Mouse (Mus musculus) forebrain, postnatal 0 days (tissue): ENCODE measurements at regions not wholly inside any gene's neighbourhood (a gene's known extent, or its start where the extent isn't known, plus 50 kb on each side); places are given as distances from the start of the nearest gene placed in this dataset.

ENCODE experiments used
- ATAC-seq: fragments of 200-750 bp; cut with Nextera tagmentation; 2 replicates; pipeline ENCODE4 v1.8.0; 2017; ENCODE audit warnings: mild to moderate bottlenecking, moderate library complexity
- DNase-seq: peaks from one replicate; pipeline ENCODE4 v3.0.0-alpha.2; 2015
- H3K27ac ChIP-seq: fragments of 300-500 bp; sonication (generic); 2 replicates; pipeline ENCODE4 v1.5.1; 2014; ENCODE audit warnings: low read depth, mild to moderate bottlenecking, antibody characterized with exemption, low read length, moderate library complexity, mixed read lengths
- H3K27me3 ChIP-seq: fragments of 300-500 bp; sonication (generic); 2 replicates; pipeline ENCODE4 v1.6.1; 2014; ENCODE audit warnings: mild to moderate bottlenecking, low read length, mixed read lengths; ENCODE audit not compliant: insufficient read depth
- H3K36me3 ChIP-seq: fragments of 300-500 bp; sonication (generic); 2 replicates; pipeline ENCODE4 v1.6.1; 2014; ENCODE audit warnings: mild to moderate bottlenecking, moderate library complexity; ENCODE audit not compliant: insufficient read depth
- H3K4me1 ChIP-seq: fragments of 300-500 bp; sonication (generic); 2 replicates; pipeline ENCODE4 v1.6.1; 2014; ENCODE audit warnings: antibody characterized with exemption; ENCODE audit not compliant: insufficient read depth
- H3K4me2 ChIP-seq: fragments of 300-500 bp; sonication (generic); 2 replicates; pipeline ENCODE4 v1.6.1; 2014; ENCODE audit warnings: low read depth, mild to moderate bottlenecking, moderate library complexity
- H3K4me3 ChIP-seq: fragments of 300-500 bp; sonication (generic); 2 replicates; pipeline ENCODE4 v1.5.1; 2014; ENCODE audit warnings: low read depth, low read length, mixed read lengths
- H3K9ac ChIP-seq: fragments of 300-500 bp; sonication (generic); 2 replicates; pipeline ENCODE4 v1.6.1; 2014; ENCODE audit warnings: mild to moderate bottlenecking
- H3K9me3 ChIP-seq: fragments of 300-500 bp; sonication (generic); 2 replicates; pipeline ENCODE4 v1.6.1; 2016; ENCODE audit warnings: low read length
- CTCF ChIP-seq: sonication (generic); IDR thresholded peaks from 2 replicates; pipeline ENCODE4 v1.5.1; 2016; ENCODE audit warnings: antibody characterized with exemption, control low read depth, low read depth
- WGBS: fragments of 180-500 bp; shearing (Covaris S2); extraction: QIAGEN DNeasy Blood & Tissue Kit; methylation state at CpG from one replicate; pipeline ENCODE4 v1.1.7; 2014; 5-methylcytosine and 5-hydroxymethylcytosine counted together

DNA sequence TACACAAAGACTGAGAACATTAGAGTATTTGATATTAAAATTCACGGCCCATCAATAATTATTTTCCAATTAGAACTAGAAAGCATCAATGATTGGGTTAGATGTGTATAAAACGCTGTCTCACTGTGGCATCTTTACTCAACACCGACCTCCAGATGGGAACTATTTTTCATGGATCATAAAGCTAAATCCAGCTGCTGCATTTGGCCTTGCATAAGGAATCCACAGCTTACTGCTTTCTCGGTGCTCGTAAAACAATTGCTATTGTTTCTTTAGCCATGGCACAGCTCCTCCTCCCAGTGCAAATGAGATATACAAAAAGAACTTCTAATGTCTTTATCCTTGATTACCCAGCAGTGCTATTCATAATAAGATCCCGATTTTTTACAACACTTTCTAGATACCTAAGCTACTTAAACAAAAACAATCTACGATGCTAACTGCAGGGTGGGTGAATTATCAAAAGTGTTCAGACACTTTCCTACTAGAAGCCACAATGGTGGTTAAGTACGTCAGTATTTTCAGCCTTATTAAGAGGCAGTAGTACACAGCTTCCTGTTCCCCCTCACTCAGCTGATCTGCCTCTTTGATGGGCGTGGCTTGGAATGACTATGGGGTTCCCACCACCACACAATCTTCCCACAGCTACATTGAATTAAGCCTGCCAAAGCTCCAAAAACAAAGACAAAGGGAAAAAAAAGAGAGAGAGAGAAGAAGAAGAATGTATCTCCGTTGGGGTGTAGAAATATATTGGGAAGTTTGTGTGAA lies 134.4 kb upstream of the Zic4 start:
- Histone ChIP-seq H3K27ac (no peak overlapping the region), H3K36me3 (no peaks in the 10 kb centered on the region), H3K9ac (no peak overlapping the region), H3K4me1 (no peaks in the 10 kb centered on the region), H3K9me3 (no peaks in the 10 kb centered on the region), H3K4me2 (peak overlapping the region; percentile 34), H3K27me3 (no peaks in the 10 kb centered on the region), H3K4me3 (peak overlapping the region; percentile 17; the same call in 1 of the 2 replicates)
- DNase-seq (peak; percentile 31), ATAC-seq (peak; percentile 94)
- no peak for TF ChIP-seq CTCF
- 14% methylated on average over 10 of the region's 10 CpGs for WGBS

DNA sequence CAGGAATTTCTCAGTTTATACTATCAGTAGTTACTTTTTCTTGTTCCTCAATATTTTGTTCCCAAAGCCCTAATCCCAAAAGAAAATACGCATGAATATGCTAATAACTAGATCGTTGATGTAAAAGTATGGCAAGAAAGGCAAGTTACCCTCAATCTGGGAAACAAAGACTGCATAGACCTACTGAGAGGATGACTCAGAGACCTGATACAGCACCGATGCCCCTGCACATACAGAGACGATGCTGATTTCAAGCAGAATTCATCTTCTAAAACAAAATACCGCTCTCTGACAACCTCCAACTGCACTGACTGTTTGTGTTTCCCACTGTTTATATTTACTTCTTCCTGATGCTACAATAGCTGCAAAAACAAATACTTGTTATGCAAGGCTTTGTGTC lies 133.7 kb upstream of the Zic4 start:
- ATAC-seq = 0 out of 2 replicates have a peak, but pooled peaks have one; percentile 14
- no peak overlapping the region for H3K9ac ChIP-seq
- H3K27ac ChIP-seq = no peak overlapping the region
- no peaks in the 10 kb centered on the region for H3K4me1 ChIP-seq
- H3K9me3 ChIP-seq = no peaks in the 10 kb centered on the region
- H3K4me2 ChIP-seq = no peak overlapping the region
- 38% methylated on average over 5 of the region's 5 CpGs for WGBS
- TF ChIP-seq CTCF = no peak
- H3K36me3 ChIP-seq = no peaks in the 10 kb centered on the region
- no peak overlapping the region for H3K4me3 ChIP-seq
- H3K27me3 ChIP-seq = no peaks in the 10 kb centered on the region
- peak; percentile 10 for DNase-seq

GRCm38 (mm10) chr9:91253886-91254285 lies 108.3 kb upstream of the Zic4 start:
- Histone ChIP-seq H3K4me2 (no peak overlapping the region), H3K9ac (no peak overlapping the region), H3K36me3 (no peaks in the 10 kb centered on the region), H3K27ac (no peak overlapping the region), H3K27me3 (no peaks in the 10 kb centered on the region), H3K4me3 (no peak overlapping the region), H3K9me3 (no peaks in the 10 kb centered on the region), H3K4me1 (no peaks in the 10 kb centered on the region)
- no peak for TF ChIP-seq CTCF
- WGBS = 94% methylated on average over 1 of the region's 1 CpGs
- ATAC-seq (no peak), DNase-seq (no peak)

DNA sequence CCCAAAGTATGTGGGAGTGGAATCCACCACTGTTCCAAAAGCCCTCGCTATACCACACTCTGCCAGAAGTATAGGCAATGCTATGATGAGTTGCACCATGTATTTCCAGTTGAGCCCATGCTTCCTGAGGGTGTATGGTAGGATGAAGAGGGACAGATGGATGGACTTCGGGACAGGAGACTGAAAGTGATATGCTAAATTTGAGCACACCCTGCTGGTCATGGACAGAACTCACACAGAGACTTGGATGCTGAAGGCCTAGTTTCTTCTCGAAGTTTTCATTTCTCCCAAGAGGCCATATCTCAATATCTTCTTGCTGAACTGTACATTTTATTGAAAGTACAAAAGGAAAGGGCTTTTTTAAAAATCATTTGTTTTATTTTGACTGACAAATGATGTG lies 70.9 kb upstream of the Zic4 start:
- Histone ChIP-seq H3K9me3 (no peaks in the 10 kb centered on the region), H3K36me3 (no peaks in the 10 kb centered on the region), H3K4me3 (no peak overlapping the region), H3K27me3 (no peaks in the 10 kb centered on the region), H3K4me1 (no peaks in the 10 kb centered on the region), H3K27ac (no peak overlapping the region), H3K9ac (no peak overlapping the region), H3K4me2 (no peak overlapping the region)
- 79% methylated on average over 3 of the region's 3 CpGs for WGBS
- TF ChIP-seq CTCF = no peak
- ATAC-seq (no peak), DNase-seq (no peak)
